Mouse (Mus musculus) hindbrain, postnatal 0 days (tissue): ENCODE results near the gene Tmem231. TPM values are rescaled to one million over a fixed set of nuclear protein-coding genes. Genes with fewer than 3 reads are reported as not detected.
"Not testable (repeated sequence)": the region's sequence is repeated elsewhere in the genome, so short reads cannot be mapped to it uniquely, and the experiment has no call there.

ENCODE experiments used
- ATAC-seq: fragments of 200-750 bp; cut with Nextera tagmentation; 2 replicates; pipeline ENCODE4 v1.8.0; 2017; ENCODE audit warnings: mild to moderate bottlenecking, moderate TSS enrichment, moderate library complexity
- DNase-seq: peaks from one replicate; pipeline ENCODE4 v3.0.0-alpha.2; 2015; ENCODE audit warnings: low spot score
- H3K27ac ChIP-seq: fragments of 300-500 bp; sonication (generic); 2 replicates; pipeline ENCODE4 v1.5.1; 2014; ENCODE audit warnings: mild to moderate bottlenecking
- H3K27me3 ChIP-seq: fragments of 300-500 bp; sonication (generic); 2 replicates; pipeline ENCODE4 v1.6.1; 2014; ENCODE audit warnings: low read length, mixed read lengths; ENCODE audit not compliant: insufficient read depth
- H3K36me3 ChIP-seq: fragments of 300-500 bp; sonication (generic); 2 replicates; pipeline ENCODE4 v1.6.1; 2014; ENCODE audit warnings: low read length, mixed read lengths; ENCODE audit not compliant: insufficient read depth
- H3K4me1 ChIP-seq: fragments of 300-500 bp; sonication (generic); 2 replicates; pipeline ENCODE4 v1.6.1; 2014; ENCODE audit warnings: antibody characterized with exemption, low read length, mixed read lengths; ENCODE audit not compliant: insufficient read depth
- H3K4me2 ChIP-seq: fragments of 300-500 bp; sonication (generic); 2 replicates; pipeline ENCODE4 v1.6.1; 2014; ENCODE audit warnings: low read depth, mild to moderate bottlenecking, low read length, moderate library complexity, mixed read lengths
- H3K4me3 ChIP-seq: fragments of 300-500 bp; sonication (generic); 2 replicates; pipeline ENCODE4 v1.5.1; 2014; ENCODE audit warnings: low read length
- H3K9ac ChIP-seq: fragments of 300-500 bp; sonication (generic); replicated peaks from 2 replicates; pipeline ENCODE4 v1.6.1; 2014; ENCODE audit warnings: mild to moderate bottlenecking, low read length, moderate library complexity, mixed read lengths
- H3K9me3 ChIP-seq: fragments of 300-500 bp; sonication (generic); 2 replicates; pipeline ENCODE4 v1.6.1; 2016; ENCODE audit warnings: low read length, mixed read lengths
- CTCF ChIP-seq: IDR thresholded peaks from 2 replicates; pipeline ENCODE4 v1.5.1; 2016; ENCODE audit warnings: antibody characterized with exemption, control low read depth, low read depth
- WGBS: fragments of 180-500 bp; shearing (Covaris S2); extraction: QIAGEN DNeasy Blood & Tissue Kit; methylation state at CpG from one replicate; pipeline ENCODE4 v1.1.7; 2014; 5-methylcytosine and 5-hydroxymethylcytosine counted together
- polyA plus RNA-seq: library from polyadenylated mRNA; unstranded; fragments of >200 nt; fragmentation: Nextera tagmentation; extraction: Ambion mirVana; gene quantifications from 2 replicates; pipeline ENCODE4 v1.2.1, GENCODE M21; 2015
- total RNA-seq: library from RNA; depleted of rRNA; stranded (reverse); fragments of >200 nt; gene quantifications from 2 replicates; pipeline ENCODE4 v1.2.3, GENCODE M21; 2014

The Tmem231 gene
- total and polyA plus RNA-seq, 2 experiments from 2014 or later: 14.4 to 15.5 TPM

DNA sequence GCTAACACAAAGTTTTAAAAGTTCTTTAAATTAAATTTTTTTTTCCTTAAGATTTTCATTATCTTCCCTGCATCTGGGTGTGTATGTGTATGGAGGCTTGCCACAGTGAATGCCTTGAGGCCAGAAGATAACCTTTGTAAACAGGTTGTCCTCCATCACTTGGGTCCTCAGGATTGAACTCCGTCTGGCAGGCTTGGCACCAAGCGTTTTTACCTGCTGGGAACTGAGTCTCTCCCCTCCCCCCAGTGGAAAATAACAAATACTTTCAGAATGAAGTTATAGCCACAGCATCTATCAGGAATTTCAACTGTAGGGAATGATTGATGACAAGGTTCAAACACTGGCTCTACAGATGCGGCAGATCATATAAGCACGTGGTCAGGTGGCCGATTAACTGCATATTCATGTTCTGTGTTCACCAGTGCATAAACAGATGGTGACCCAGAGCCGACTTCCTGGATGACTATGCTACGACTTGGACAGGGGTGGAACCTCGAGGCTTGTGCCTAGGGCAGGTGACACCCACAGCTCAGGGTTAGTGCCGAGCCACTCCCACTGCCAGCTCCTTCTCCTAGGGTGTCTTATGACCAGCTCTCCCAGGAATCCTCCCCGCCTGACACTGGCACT is 5.9 kb upstream of the Tmem231 start:
- Histone ChIP-seq H3K9me3 (no peaks in the 10 kb centered on the region), H3K36me3 (peaks cover 14% of the 10 kb centered on the region; the same call in 1 of the 2 replicates), H3K9ac (peak overlapping the region; percentile 81; the same call in 1 of the 2 replicates), H3K4me3 (peak overlapping the region; percentile 70), H3K27me3 (no peaks in the 10 kb centered on the region), H3K4me2 (peak overlapping the region; percentile 96), H3K4me1 (peaks cover 16% of the 10 kb centered on the region; the same call in 1 of the 2 replicates), H3K27ac (peak overlapping the region; percentile 81; the same call in 1 of the 2 replicates)
- DNase-seq: peak; percentile 11
- ATAC-seq: peak; percentile 54; the same call in 1 of the 2 replicates
- no peak for TF ChIP-seq CTCF
- 8% methylated on average over 10 of the region's 10 CpGs for WGBS

DNA sequence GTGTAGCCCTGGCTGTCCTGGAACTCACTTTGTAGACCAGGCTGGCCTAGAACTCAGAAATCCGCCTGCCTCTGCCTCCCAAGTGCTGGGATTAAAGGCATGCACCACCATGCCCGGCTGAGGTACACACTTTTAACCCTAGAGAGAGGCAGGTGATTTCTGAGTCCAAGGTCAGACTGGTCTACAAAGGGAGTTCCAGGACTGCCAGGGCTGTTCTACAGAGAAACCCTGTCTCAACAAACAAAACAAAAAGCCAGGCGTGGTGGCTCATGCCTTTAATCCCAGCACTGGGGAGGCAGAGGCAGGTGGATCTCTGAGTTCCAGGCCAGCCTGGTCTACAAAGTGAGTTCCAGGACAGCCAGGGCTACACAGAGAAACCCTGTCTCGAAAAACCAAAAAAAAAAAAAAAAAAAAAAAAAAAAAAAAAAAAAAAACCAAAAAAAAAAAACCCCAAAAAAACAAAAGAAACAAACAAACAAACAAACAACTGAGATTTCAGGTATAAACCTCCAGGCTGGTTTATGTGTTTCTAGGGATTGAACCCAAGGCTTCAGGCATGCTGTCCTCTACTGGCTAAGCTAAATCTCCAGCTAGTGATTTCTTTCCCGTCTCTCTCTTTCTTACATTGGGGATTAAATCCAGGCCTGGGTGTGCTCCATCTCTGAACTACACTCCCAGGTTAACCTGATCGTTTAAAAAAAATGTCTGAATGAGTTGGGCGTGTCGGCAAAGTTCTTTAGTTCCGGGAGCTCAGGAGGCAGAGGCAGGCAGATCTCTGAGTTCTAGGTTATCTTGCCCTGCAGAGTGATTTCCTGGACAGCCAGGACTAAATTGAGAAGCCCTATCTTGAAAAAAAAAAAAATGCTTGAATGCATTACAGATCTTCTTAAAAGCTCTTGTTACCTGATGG is 4.7 kb upstream of the Tmem231 start:
- not testable (repeated sequence) for H3K9me3 ChIP-seq, H3K27ac ChIP-seq, H3K4me3 ChIP-seq, H3K27me3 ChIP-seq, H3K4me2 ChIP-seq, H3K36me3 ChIP-seq, DNase-seq, H3K9ac ChIP-seq, ATAC-seq
- WGBS: 92% methylated on average over 8 of the region's 9 CpGs
- H3K4me1 ChIP-seq: peaks cover 16% of the 10 kb centered on the region; the same call in 1 of the 2 replicates

DNA sequence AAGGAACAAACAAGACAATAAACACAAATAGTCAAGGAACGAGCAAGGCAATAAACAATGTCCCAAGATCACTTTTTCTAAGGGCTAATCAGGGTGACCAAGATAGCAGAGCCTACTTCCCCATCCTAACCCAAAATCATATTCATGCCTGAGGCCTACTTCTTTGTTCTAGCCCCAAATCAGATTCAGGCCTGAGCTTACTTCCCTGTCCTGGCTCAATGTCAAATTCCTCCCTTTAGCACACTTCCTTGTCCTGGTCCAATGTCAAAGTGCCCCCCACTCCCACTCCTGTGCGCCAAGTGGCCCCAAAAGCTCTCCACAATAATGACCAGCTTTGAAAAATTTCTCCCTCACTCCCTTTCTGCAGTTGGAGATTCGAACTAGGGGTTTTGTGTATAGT is 3.5 kb upstream of the Tmem231 start:
- ATAC-seq (no peak), DNase-seq (no peak)
- Histone ChIP-seq H3K4me2 (no peak overlapping the region), H3K4me3 (no peak overlapping the region), H3K4me1 (peaks cover 27% of the 10 kb centered on the region), H3K27me3 (no peaks in the 10 kb centered on the region), H3K36me3 (no peaks in the 10 kb centered on the region), H3K9ac (no peak overlapping the region), H3K27ac (no peak overlapping the region), H3K9me3 (no peaks in the 10 kb centered on the region)
- WGBS: 75% methylated on average over 3 of the region's 3 CpGs
- TF ChIP-seq CTCF: no peak

DNA sequence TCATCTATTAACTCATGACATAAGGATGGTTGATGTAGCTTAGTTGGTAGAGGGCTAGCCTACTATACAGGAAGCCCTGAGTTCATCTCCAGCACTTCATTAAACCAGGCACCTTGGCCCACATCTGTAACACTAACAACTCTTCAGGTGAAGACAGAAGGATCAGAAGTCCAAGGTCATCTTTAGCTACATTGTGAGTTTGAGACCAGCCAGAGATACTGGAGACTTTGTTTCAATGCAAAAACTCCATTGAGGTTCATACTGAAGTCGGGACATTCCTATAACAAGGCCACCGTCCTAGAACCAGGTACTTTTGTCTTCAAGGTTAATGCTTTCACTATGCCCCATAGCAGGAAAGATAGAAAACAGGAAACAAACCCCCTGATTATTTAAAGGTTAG is 520 bp upstream of the Tmem231 start:
- H3K36me3 ChIP-seq: 0 out of 2 replicates have a peak, but pooled peaks cover 5% of the 10 kb centered on the region
- TF ChIP-seq CTCF: no peak
- 93% methylated on average over 2 of the region's 2 CpGs for WGBS
- no peaks in the 10 kb centered on the region for H3K27me3 ChIP-seq
- no peak for ATAC-seq
- H3K4me1 ChIP-seq: peaks cover 12% of the 10 kb centered on the region
- DNase-seq: no peak
- no peak overlapping the region for H3K27ac ChIP-seq
- H3K9ac ChIP-seq: no peak overlapping the region
- no peak overlapping the region for H3K4me3 ChIP-seq
- peak overlapping the region; percentile 95 for H3K4me2 ChIP-seq
- H3K9me3 ChIP-seq: no peaks in the 10 kb centered on the region

DNA sequence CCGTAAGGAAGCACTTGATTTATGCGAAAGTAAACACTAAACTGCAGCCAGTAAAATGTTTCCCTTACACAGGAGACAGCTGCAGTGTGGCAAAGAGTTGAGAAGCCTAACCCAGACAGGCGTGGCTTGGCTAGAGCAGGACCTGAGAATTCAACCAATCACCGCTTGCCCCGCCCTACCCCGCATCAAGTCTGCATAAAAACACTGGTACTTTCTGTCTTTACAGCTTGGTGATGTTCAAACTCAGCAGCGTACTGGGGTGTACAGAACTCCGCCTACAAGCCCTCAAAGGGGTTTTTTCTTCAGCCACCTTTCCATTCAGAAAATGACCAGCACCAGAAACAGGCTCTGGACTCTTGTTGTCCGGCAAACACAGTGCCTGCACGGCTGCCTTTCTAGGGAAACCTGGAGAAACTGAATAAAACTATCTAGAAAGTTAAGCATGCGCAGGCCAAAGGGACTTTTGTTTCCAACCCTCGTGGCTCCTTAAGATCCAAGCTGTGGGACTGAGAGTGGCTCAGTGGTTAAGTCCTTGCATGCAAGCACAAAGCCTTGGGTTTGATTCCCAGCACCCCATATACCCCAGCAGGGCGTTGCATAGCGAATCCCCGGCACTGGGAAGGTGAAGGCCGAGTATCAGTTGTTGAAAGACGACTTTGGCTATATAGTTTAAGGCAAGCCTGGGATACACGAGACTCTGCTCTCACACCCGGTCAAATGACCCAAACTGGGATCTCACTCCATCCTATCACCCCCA is 923 bp downstream of the Tmem231 start:
- H3K4me2 ChIP-seq: peak overlapping the region; percentile 95
- H3K9me3 ChIP-seq: no peaks in the 10 kb centered on the region
- peaks cover 12% of the 10 kb centered on the region for H3K4me1 ChIP-seq
- WGBS: 25% methylated on average over 19 of the region's 19 CpGs
- peak overlapping the region; percentile 78 for H3K9ac ChIP-seq
- peak overlapping the region; percentile 83 for H3K4me3 ChIP-seq
- H3K36me3 ChIP-seq: 0 out of 2 replicates have a peak, but pooled peaks cover 5% of the 10 kb centered on the region
- DNase-seq (peak; percentile 65), ATAC-seq (no peak)
- peak overlapping the region; percentile 82 for H3K27ac ChIP-seq
- TF ChIP-seq CTCF: no peak
- no peaks in the 10 kb centered on the region for H3K27me3 ChIP-seq

DNA sequence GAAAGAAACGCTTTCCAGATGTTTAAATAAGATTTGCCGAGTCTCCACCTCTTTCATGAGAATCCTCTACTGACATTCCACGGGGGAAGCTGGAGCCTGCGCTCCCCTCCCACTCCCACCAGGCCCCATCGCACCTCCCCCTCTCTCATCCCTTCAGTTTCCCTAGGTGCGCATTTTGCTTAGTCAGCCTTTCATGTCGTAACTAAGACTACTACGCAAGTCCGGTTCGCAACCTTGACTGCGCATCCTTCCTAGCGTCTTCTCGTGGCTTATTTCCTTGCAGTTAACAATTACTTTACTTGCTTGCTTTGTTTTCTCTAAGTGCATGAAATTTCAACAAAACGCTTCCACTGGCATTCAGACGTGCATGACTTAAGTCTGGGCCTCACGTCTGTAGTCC is 2.0 kb downstream of the Tmem231 start:
- DNase-seq: no peak
- H3K9me3 ChIP-seq: no peaks in the 10 kb centered on the region
- H3K36me3 ChIP-seq: 0 out of 2 replicates have a peak, but pooled peaks cover 5% of the 10 kb centered on the region
- peaks cover 12% of the 10 kb centered on the region for H3K4me1 ChIP-seq
- TF ChIP-seq CTCF: no peak
- no peak for ATAC-seq
- H3K4me2 ChIP-seq: no peak overlapping the region
- H3K27me3 ChIP-seq: no peaks in the 10 kb centered on the region
- WGBS: 78% methylated on average over 16 of the region's 16 CpGs
- H3K9ac ChIP-seq: no peak overlapping the region
- no peak overlapping the region for H3K4me3 ChIP-seq
- no peak overlapping the region for H3K27ac ChIP-seq
